Mouse (Mus musculus) lung, postnatal 25 days (tissue): ENCODE measurements around the gene Morc2a.

ENCODE experiments used
- DNase-seq: peaks from one replicate; pipeline ENCODE4 v3.0.0; 2022; ENCODE audit warnings: low spot score

The Morc2a gene

DNA sequence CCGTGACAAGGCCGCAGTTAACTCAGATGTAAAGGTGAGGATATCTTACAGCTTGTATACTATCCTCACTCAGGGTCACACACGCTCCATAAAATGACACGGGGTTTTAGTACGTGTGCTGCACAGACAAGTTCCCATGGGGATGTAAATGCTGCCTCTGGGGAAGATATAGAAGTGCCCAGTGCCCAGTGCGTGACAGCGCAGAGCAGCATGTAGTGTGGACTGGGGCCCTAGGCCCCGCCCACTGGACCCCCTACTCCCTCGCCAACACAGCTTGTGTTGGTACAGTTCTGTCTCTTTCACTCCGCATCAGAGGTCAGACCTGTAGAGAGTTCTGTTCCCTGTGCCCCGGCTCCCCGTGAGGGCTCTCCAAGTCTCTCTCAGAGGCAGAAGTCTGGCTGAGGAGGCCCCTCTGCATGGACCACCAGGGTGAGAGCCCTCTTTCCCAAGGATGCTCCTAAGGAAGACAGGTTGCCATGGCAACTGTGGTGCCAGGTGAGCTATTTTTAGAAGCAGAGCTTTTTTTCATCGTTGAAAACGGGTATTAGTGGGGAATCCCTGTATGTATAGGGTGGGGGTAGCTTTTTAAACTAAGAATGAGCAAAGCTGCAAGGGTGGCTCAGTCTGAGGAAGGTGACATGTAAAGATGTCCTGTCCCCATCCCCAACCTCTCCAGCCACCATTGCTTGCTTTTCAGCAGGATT lies 85.1 kb downstream of the Morc2a start:
- no peak for DNase-seq

DNA sequence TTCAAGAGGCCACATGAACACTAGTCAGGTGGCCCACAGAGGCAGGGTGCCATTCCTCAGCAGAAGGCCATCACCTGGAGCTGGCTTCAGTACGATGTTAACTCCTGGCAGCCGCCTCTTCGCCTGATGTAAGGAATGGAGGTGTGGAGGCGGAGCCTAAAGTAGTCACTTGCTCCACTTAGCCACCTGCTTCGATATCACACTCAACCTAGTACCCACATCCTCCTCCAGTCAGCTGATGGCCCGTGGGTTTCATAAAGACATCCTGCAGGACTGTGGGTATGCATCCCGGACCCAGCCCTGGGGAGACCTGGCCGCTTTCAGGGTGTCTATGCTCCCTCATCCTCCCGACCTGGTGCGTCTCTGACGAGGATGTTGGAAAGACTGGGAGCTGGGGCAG lies 86.7 kb downstream of the Morc2a start:
- DNase-seq: no peak

DNA sequence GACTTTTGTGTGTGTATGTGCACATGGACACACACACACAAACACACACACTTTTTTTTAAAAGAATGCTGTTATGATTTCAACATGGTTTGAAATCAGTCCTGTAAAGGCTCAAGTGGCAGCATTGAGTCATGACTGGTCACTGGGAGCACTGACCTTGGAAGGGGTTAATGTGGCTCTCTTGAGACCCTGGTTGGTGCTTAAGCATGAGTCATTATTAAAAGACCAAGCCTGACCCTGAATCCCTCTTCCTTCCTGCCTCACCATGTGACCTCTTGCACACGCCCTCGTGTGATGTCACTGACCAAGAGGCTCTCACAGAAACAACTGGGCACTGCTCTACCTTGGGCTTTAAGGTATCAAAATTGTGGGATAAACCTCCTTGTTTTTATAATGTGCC lies 89.8 kb downstream of the Morc2a start:
- no peak for DNase-seq
